Mouse (Mus musculus) liver, embryonic 12.5 days (tissue): Measurements from ENCODE around the gene Mad1l1. TPM values are rescaled to one million over a fixed set of nuclear protein-coding genes. Genes with fewer than 3 reads are reported as not detected.
"Not testable (repeated sequence)": the region's sequence is repeated elsewhere in the genome, so short reads cannot be mapped to it uniquely, and the experiment has no call there.

Experiments
- ATAC-seq: fragments of 200-750 bp; cut with Nextera tagmentation; 2 replicates; pipeline ENCODE4 v1.8.0; 2017; ENCODE audit warnings: moderate number of reproducible peaks, mild to moderate bottlenecking, moderate library complexity
- H3K27ac ChIP-seq: fragments of 300-500 bp; sonication (generic); 2 replicates; pipeline ENCODE4 v1.5.1; 2016; ENCODE audit warnings: mild to moderate bottlenecking
- H3K27me3 ChIP-seq: fragments of 300-500 bp; sonication (generic); replicated peaks from 2 replicates; pipeline ENCODE4 v1.6.1; 2016; ENCODE audit warnings: mild to moderate bottlenecking, moderate library complexity
- H3K36me3 ChIP-seq: fragments of 300-500 bp; sonication (generic); 2 replicates; pipeline ENCODE4 v1.6.1; 2016; ENCODE audit warnings: mild to moderate bottlenecking, moderate library complexity
- H3K4me1 ChIP-seq: fragments of 300-500 bp; sonication (generic); 2 replicates; pipeline ENCODE4 v1.6.1; 2016
- H3K4me2 ChIP-seq: fragments of 300-500 bp; sonication (generic); 2 replicates; pipeline ENCODE4 v1.6.1; 2016; ENCODE audit warnings: mild to moderate bottlenecking, moderate library complexity
- H3K4me3 ChIP-seq: fragments of 300-500 bp; sonication (generic); 2 replicates; pipeline ENCODE4 v1.5.1; 2016; ENCODE audit warnings: mild to moderate bottlenecking, moderate library complexity
- H3K9ac ChIP-seq: fragments of 300-500 bp; sonication (generic); 2 replicates; pipeline ENCODE4 v1.6.1; 2016; ENCODE audit warnings: mild to moderate bottlenecking, moderate library complexity
- H3K9me3 ChIP-seq: fragments of 300-500 bp; sonication (generic); replicated peaks from 2 replicates; pipeline ENCODE4 v1.6.1; 2016; ENCODE audit warnings: mild to moderate bottlenecking, moderate library complexity
- WGBS: fragments of 180-500 bp; shearing (Covaris S2); methylation state at CpG from one replicate; pipeline ENCODE4 v1.1.7; 2016; ENCODE audit not compliant: insufficient replicate concordance; 5-methylcytosine and 5-hydroxymethylcytosine counted together
- polyA plus RNA-seq: library from polyadenylated mRNA; unstranded; fragments of >200 nt; fragmentation: Nextera tagmentation; extraction: Ambion mirVana; gene quantifications from 2 replicates; pipeline ENCODE4 v1.2.1, GENCODE M21; 2016

Mad1l1 gene
- polyA plus RNA-seq, result 31.0 and 33.6 TPM in 2 replicates

DNA sequence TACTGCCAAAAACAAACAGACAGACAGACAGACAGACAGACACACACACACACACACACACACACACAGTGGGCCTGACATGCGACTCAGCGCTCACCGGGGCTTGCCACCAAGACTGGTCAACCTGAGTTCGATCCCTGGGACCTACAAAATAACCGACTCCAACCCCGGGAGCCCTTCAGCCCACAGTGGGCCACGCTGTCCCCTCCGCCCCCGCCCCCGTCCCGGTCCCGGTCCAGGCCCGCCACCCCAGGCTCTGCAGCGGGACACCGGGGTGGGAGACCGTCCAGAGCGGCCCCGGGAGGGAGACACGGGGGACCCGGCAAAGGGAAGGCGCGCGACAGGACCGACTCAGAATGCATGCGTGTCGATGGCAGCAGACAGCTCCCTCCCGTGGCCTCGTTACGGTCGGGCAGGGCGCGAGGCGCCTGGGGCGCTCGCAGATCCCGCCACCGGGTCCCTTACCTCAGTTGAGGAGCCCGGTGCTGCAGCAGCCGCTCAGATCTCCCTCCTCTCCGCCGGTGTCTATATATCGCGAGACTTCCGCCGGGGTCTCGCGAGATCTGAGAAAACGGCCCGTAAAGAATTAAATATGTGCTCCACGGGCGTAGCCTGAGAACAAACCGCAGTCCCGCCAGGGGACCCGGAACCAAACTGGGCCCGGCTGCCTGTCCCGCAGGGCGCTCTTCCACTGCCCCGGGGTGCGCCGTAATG is at the start of gene Mad1l1, which contains the start of gene Nudt1:
TSS of gene Mad1l1 (minus strand) at position 511 of the 714 bp plus-strand sequence.
TSS of gene Nudt1 (plus strand) at position 615 of the 714 bp plus-strand sequence.
- 3% methylated on average over 57 of the region's 60 CpGs for WGBS

DNA sequence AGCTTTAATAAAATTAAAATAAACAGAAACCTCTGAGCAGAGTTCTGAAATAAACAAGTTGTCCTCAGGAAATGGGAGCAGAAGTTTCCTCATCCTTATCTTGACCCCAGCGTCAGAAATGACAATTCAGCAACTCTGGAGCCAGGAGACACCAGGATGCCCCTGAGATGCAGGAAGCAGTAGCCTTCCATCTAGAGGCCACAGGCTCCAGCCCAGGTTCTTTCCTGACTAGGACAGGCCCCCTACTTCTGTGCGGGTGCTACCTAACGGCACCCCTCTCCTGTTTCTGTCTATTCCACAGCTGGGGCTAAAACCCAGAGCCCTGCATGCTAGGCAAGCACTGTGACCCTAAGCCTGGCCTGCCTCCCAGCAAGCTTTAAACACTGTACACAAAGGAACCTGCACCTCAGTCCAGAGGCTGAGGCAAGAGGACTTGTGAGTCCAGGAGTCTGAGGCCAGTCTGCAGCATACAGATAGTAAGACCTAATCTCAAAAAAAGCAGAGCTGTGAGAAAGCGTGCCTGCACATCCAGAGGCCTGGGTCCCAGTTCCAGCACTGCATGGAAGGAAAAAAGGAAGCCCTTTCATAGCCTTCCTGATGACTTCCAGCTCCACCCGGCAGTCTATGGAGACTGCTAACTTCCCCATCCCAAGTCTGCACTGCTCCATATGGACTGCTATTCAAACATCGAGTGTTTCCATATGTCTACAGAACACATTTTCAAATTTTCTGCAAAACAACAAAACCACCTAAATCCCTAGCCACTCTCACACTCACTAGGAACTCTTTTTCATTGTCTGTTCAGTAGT is 49.3 kb upstream of the Mad1l1 start:
- WGBS, result 32% methylated on average over 6 of the region's 6 CpGs
- Histone ChIP-seq H3K36me3 (peaks cover 7% of the 10 kb centered on the region; the same call in 1 of the 2 replicates), H3K4me2 (no peak overlapping the region), H3K4me3 (no peak overlapping the region), H3K4me1 (peaks cover 43% of the 10 kb centered on the region), H3K27ac (peak overlapping the region; percentile 67), H3K27me3 (no peaks in the 10 kb centered on the region), H3K9ac (no peak overlapping the region), H3K9me3 (no peaks in the 10 kb centered on the region)
- ATAC-seq, result peak; percentile 52; the same call in 1 of the 2 replicates

More for the DNA sequence above, at the start of gene Mad1l1, which contains the start of gene Nudt1:
- peaks cover 55% of the 10 kb centered on the region for H3K4me1 ChIP-seq
- peak within 1 kb of the TSS; percentile 99 for H3K9ac ChIP-seq
- peak; percentile 91 for ATAC-seq
- H3K9me3 ChIP-seq, result no peaks in the 10 kb centered on the region
- peak within 1 kb of the TSS; percentile 87 for H3K27ac ChIP-seq
- no peaks in the 10 kb centered on the region for H3K27me3 ChIP-seq
- H3K4me2 ChIP-seq, result peak within 1 kb of the TSS; percentile 83
- peaks cover 9% of the 10 kb centered on the region; the same call in 1 of the 2 replicates for H3K36me3 ChIP-seq
- peak within 1 kb of the TSS; percentile 98 for H3K4me3 ChIP-seq

DNA sequence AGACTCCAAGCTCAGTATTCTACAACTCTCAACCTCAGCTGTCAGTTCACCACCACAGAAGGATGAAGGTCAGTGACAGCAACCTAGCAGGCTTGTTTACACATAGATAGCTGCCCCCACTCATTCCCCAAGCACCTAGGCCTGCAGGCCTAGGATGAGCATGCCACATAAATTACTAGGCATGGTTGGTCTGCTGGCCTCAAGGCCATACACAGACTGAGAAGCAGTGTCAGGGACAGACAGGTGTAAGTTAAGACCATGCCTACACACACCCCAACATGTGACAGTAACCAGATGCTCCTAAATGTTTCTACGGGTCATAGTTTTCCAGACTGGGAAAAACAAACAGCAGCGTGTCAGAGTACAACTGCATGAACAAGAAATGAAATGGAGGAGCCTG is 48.1 kb upstream of the Mad1l1 start:
- Histone ChIP-seq H3K36me3 (peaks cover 14% of the 10 kb centered on the region), H3K4me1 (peaks cover 43% of the 10 kb centered on the region), H3K4me3 (no peak overlapping the region), H3K4me2 (no peak overlapping the region), H3K9me3 (no peaks in the 10 kb centered on the region), H3K27me3 (no peaks in the 10 kb centered on the region), H3K9ac (no peak overlapping the region), H3K27ac (peak overlapping the region; percentile 67; the same call in 1 of the 2 replicates)
- WGBS, result 70% methylated on average over 2 of the region's 2 CpGs
- 0 out of 2 replicates have a peak, but pooled peaks have one; percentile 14 for ATAC-seq

DNA sequence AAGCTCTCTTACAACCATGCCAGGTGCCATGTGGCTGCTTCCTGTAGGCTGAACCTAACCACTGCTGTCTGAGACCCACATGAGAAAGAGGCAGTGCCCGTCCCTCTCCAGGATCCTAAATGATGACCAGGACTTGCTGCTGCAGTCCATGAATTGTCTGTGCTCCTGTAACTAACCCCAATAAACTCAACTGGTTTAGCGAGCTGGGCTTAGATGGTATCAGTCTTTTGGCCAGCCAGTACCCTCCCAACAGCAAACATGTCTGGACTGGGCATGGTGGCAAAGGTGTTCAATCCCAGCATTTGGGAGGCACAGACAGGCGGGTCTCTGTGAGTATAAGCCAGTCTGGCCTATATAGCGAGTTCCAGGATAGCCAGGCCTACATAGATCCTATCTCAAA is 47.6 kb upstream of the Mad1l1 start:
- Histone ChIP-seq H3K4me3 (no peak overlapping the region), H3K36me3 (peaks cover 14% of the 10 kb centered on the region), H3K9ac (no peak overlapping the region), H3K9me3 (no peaks in the 10 kb centered on the region), H3K4me1 (peaks cover 43% of the 10 kb centered on the region), H3K4me2 (no peak overlapping the region), H3K27ac (no peak overlapping the region), H3K27me3 (no peaks in the 10 kb centered on the region)
- 74% methylated on average over 4 of the region's 4 CpGs for WGBS
- ATAC-seq, result peak; percentile 28; the same call in 1 of the 2 replicates

- WGBS, result 56% methylated on average over 2 of the region's 2 CpGs
- peaks cover 22% of the 10 kb centered on the region for H3K36me3 ChIP-seq
- peaks cover 43% of the 10 kb centered on the region for H3K4me1 ChIP-seq
- not testable (repeated sequence) for H3K4me2 ChIP-seq, ATAC-seq, H3K9ac ChIP-seq, H3K27me3 ChIP-seq, H3K4me3 ChIP-seq, H3K9me3 ChIP-seq, H3K27ac ChIP-seq
Measured at GRCm38 (mm10) chr5:140368126-140368525, 46.8 kb upstream of the Mad1l1 start.

DNA sequence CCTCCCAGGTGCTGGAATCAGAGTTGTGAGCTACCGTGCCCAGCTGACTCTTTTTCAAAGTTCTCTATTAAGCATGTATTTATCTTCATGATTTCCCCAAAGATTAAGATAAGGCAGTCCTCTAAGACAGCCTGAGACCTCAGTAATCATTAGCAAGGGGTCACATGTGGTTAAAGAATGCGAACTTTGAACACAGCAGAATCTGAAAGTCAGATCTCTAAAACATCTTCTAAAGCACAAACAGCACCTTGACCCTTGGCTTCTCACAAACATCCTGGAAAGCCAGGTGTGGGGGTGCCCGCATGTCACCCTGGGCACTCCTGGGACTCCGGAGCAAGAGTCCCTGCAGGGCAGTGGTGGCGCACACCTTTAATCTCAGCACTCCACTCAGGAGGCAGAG is 43.1 kb upstream of the Mad1l1 start:
- Histone ChIP-seq H3K9me3 (no peaks in the 10 kb centered on the region; the same call in 1 of the 2 replicates), H3K4me2 (no peak overlapping the region), H3K4me3 (no peak overlapping the region), H3K9ac (no peak overlapping the region), H3K27ac (no peak overlapping the region), H3K4me1 (peaks cover 14% of the 10 kb centered on the region; the same call in 1 of the 2 replicates), H3K27me3 (no peaks in the 10 kb centered on the region), H3K36me3 (peaks cover 30% of the 10 kb centered on the region)
- 83% methylated on average over 5 of the region's 5 CpGs for WGBS
- no peak for ATAC-seq

- no peaks in the 10 kb centered on the region; the same call in 1 of the 2 replicates for H3K9me3 ChIP-seq
- no peak overlapping the region for H3K9ac ChIP-seq
- H3K27me3 ChIP-seq, result no peaks in the 10 kb centered on the region
- 75% methylated on average over 14 of the region's 14 CpGs for WGBS
- no peak overlapping the region for H3K27ac ChIP-seq
- peaks cover 61% of the 10 kb centered on the region for H3K36me3 ChIP-seq
- no peak overlapping the region for H3K4me3 ChIP-seq
- H3K4me1 ChIP-seq, result no peaks in the 10 kb centered on the region
- H3K4me2 ChIP-seq, result no peak overlapping the region
- ATAC-seq, result no peak
Measured at GRCm38 (mm10) chr5:140359930-140360674, 38.8 kb upstream of the Mad1l1 start.

- WGBS, result 79% methylated on average over 3 of the region's 3 CpGs
- Histone ChIP-seq H3K9ac (no peak overlapping the region), H3K27ac (no peak overlapping the region), H3K4me1 (no peaks in the 10 kb centered on the region), H3K27me3 (no peaks in the 10 kb centered on the region), H3K4me3 (no peak overlapping the region), H3K4me2 (no peak overlapping the region), H3K9me3 (no peaks in the 10 kb centered on the region), H3K36me3 (peaks cover 78% of the 10 kb centered on the region)
- no peak for ATAC-seq
Measured at GRCm38 (mm10) chr5:140357466-140357865, 36.1 kb upstream of the Mad1l1 start.

GRCm38 (mm10) chr5:140355934-140356333 is 34.6 kb upstream of the Mad1l1 start:
- H3K4me3 ChIP-seq, result no peak overlapping the region
- H3K27ac ChIP-seq, result no peak overlapping the region
- no peak overlapping the region for H3K9ac ChIP-seq
- no peak for ATAC-seq
- peaks cover 93% of the 10 kb centered on the region for H3K36me3 ChIP-seq
- no peaks in the 10 kb centered on the region for H3K9me3 ChIP-seq
- H3K27me3 ChIP-seq, result no peaks in the 10 kb centered on the region
- no peak overlapping the region for H3K4me2 ChIP-seq
- no peaks in the 10 kb centered on the region for H3K4me1 ChIP-seq
- 85% methylated on average over 11 of the region's 11 CpGs for WGBS

DNA sequence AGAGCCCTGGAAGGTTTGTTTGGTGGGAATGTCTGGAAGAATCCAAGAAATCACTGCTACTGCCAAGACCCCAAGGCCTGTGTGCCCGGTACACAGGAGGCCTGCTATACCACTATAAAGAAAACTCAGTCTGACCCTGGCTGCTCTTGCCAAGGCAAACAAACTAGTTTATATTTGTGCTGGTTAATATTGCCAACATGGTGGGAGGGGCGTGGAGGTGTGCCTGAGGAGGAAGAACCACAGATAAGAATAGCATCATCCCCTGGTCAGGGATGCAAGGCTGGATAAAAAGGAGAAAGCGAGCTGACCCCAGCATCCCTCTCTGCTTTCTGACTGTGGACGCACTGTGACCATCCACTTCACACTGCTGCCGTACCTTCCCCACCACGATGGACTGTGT is 31.0 kb upstream of the Mad1l1 start:
- Histone ChIP-seq H3K4me1 (peaks cover 10% of the 10 kb centered on the region; the same call in 1 of the 2 replicates), H3K27ac (no peak overlapping the region), H3K9ac (no peak overlapping the region), H3K9me3 (no peaks in the 10 kb centered on the region), H3K4me3 (no peak overlapping the region), H3K36me3 (peaks cover 83% of the 10 kb centered on the region), H3K27me3 (no peaks in the 10 kb centered on the region), H3K4me2 (no peak overlapping the region)
- ATAC-seq, result no peak
- WGBS, result 80% methylated on average over 6 of the region's 6 CpGs

DNA sequence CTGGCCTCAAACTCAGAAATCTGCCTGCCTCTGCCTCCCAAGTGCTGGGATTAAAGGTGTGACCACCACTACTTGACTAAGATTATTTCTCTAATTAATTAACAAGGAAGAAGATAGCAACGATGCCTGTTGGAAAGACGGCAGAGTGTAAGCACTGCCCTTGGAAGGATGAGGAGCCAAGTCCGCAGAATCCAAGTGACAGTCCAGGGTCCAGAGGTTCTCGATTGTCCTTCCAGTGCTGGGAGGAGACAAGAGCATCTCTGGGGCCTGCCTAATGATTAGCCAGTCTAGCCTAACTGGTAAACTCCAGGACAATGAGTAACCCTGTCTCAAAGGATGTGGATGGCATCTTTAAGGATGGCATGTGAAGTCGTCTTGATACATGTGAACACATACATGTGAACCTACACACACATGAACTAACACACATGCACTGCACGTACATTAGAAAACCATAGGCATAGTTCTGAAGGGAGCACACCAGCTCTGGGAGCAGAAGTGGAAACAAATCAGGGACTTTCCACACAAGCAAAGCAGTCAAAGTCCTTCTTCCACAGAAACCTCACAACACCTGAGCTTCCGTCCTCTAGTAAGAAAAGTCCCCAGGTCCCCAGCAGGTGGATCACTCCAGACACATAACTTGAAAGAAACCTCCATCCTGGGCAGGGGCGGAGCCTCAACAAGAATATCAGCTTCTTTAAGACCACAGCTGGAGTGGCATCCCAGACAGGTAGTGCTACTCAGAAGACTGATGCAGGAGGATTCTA is 29.6 kb upstream of the Mad1l1 start:
- WGBS, result 83% methylated on average over 8 of the region's 8 CpGs
- no peak overlapping the region for H3K27ac ChIP-seq
- H3K9me3 ChIP-seq, result no peaks in the 10 kb centered on the region
- peaks cover 80% of the 10 kb centered on the region for H3K36me3 ChIP-seq
- H3K9ac ChIP-seq, result no peak overlapping the region
- no peaks in the 10 kb centered on the region for H3K27me3 ChIP-seq
- H3K4me1 ChIP-seq, result peaks cover 10% of the 10 kb centered on the region; the same call in 1 of the 2 replicates
- no peak overlapping the region for H3K4me2 ChIP-seq
- no peak for ATAC-seq
- no peak overlapping the region for H3K4me3 ChIP-seq
